Mouse (Mus musculus) liver, adult 2 months (tissue): ENCODE measurements around the gene Slc9a3.

ENCODE experiments used
- CTCF ChIP-seq: fragments of 200-500 bp; IDR thresholded peaks from 2 replicates; pipeline ENCODE4 v1.5.1; 2011; ENCODE audit warnings: low read depth, low read length, control low read depth
- POLR2A ChIP-seq: fragments of 200-500 bp; IDR thresholded peaks from 2 replicates; pipeline ENCODE4 v1.6.1; 2011; ENCODE audit warnings: low read length, control low read depth; ENCODE audit not compliant: insufficient read depth; ENCODE audit errors: extremely low read depth

DNA sequence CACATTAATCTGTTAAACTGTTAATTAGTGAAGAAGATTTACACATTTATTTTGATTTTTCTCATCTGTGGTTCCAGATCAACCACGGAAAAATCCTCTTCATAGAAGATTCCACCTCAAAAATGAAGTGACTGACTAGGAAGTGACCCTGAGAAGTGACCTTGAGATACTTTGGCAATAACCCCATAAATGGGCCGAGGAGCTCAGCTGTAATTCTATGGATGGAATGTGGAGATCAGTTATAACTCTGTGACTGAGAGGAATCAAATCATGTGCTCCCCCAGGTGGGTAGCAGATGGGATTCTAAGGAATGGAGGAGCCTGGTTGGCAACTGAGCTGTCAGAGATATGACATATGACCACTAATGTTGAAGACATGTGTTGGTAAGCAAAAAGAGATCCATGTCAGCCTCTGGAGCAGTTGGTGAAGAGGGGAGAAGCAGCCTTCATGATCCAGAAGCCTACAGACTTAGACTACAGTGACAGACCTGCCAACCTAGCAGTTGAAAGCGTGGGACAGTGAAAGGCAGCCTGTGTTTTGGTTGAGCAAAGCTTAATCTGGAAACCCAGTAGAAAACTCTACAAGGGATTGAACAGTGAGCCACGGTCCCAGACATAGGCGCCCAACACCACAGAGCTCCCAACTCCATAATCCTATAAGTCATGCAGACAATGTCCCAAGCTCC, 61.9 kb downstream of the Slc9a3 start:
- TF ChIP-seq POLR2A: no peak
- no peak for TF ChIP-seq CTCF
